ENCODE assay signal across 13 mouse cellular contexts in the genomic region with DNA sequence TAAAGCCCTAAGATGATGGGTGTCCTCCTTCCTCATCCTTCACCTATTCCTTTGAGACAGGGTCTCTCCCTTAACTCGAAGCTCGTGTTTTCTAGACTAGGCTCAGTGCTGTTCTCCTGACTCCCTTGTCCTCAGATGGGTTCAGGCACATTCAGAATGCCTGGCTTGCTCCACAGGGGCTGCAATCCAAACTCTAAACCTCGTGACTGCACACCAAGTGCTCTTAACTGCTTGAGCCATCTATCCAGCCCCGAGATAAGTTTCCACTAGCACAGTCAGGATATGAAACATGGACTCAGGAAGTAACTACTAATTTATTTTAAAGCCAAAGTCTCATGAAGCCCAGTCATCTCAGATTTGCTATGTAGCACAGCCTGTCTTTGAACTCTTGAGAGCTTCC. TPM values are rescaled to one million over a fixed set of nuclear protein-coding genes. Genes with fewer than 3 reads are reported as not detected.
DNase-seq lines count a peak whose midpoint lies in the region; ATAC-seq and TF ChIP-seq lines count a peak whose summit lies in the region.
"Had no signal": no experiment of that assay in that cellular context is flagged by ENCODE, and none has a peak within 500 bp of the region (broad histone marks: within the 10 kb centered on the region; RNA-seq: fewer than 3 reads in every experiment).

No protein-coding gene starts in this region.

- H3K9me3 ChIP-seq in hindbrain, embryonic 12.5 days (replicated peaks) = no peaks in the 10 kb centered on the region
- H3K9me3 ChIP-seq in hindbrain, embryonic 11.5 days (ENCODE audit: control insufficient read depth, low read length) = no peaks in the 10 kb centered on the region
- no peaks in the 10 kb centered on the region for H3K9me3 ChIP-seq in stomach, postnatal 0 days (ENCODE audit: control insufficient read depth, low read length)
- H3K9me3 ChIP-seq: heart, embryonic 15.5 days; limb, embryonic 13.5 days had no signal

- H3K4me2 ChIP-seq in hindbrain, embryonic 12.5 days (replicated peaks) = no peak overlapping the region
- no peak overlapping the region for H3K4me2 ChIP-seq in hindbrain, embryonic 11.5 days (replicated peaks; ENCODE audit: low read depth, low read length)
- no peak overlapping the region for H3K4me2 ChIP-seq in stomach, postnatal 0 days (replicated peaks; ENCODE audit: low read depth)
- H3K4me2 ChIP-seq: heart, embryonic 15.5 days; limb, embryonic 13.5 days had no signal

- DNase-seq in hindbrain, embryonic 11.5 days (ENCODE audit: low spot score) = no peak
- DNase-seq in urinary bladder, postnatal 14 days (ENCODE audit: low spot score) = peak; percentile 31
- DNase-seq in urinary bladder, postnatal 4 days (ENCODE audit: low spot score in 2 of 2) = no peak
- DNase-seq in lung, postnatal 36 days = peak; percentile 74
- DNase-seq in stomach, postnatal 0 days (ENCODE audit: low spot score) = no peak
- no peak for DNase-seq in right cerebral cortex, postnatal 10 days (ENCODE audit: low spot score in 2 of 2)
- no peak for DNase-seq in cerebellum, adult 9-11 months

- ATAC-seq in hindbrain, embryonic 12.5 days (ENCODE audit: low FRiP score) = no peak
- no peak for ATAC-seq in hindbrain, embryonic 11.5 days (ENCODE audit: low FRiP score)
- no peak for ATAC-seq in stomach, postnatal 0 days (ENCODE audit: low FRiP score, low TSS enrichment)
- ATAC-seq: intestine, embryonic 16.5 days had no signal

- peaks cover 14% of the 10 kb centered on the region for H3K36me3 ChIP-seq in hindbrain, embryonic 12.5 days
- no peaks in the 10 kb centered on the region for H3K36me3 ChIP-seq in hindbrain, embryonic 11.5 days (ENCODE audit: control insufficient read depth, insufficient read depth, low read length)
- no peaks in the 10 kb centered on the region for H3K36me3 ChIP-seq in stomach, postnatal 0 days (ENCODE audit: control insufficient read depth, insufficient read depth, low read length)
- H3K36me3 ChIP-seq: heart, embryonic 15.5 days had no signal

- H3K4me3 ChIP-seq in hindbrain, embryonic 12.5 days = no peak overlapping the region
- no peak overlapping the region for H3K4me3 ChIP-seq in hindbrain, embryonic 11.5 days (ENCODE audit: low read depth, low read length)
- no peak overlapping the region for H3K4me3 ChIP-seq in stomach, postnatal 0 days (ENCODE audit: low read depth, low read length)
- H3K4me3 ChIP-seq: erythroblast, embryonic 14.5 days; heart, embryonic 15.5 days; limb, embryonic 13.5 days had no signal

- H3K27me3 ChIP-seq in hindbrain, embryonic 12.5 days = no peaks in the 10 kb centered on the region
- H3K27me3 ChIP-seq in hindbrain, embryonic 11.5 days (ENCODE audit: control insufficient read depth, insufficient read depth, low read length) = no peaks in the 10 kb centered on the region
- no peaks in the 10 kb centered on the region for H3K27me3 ChIP-seq in stomach, postnatal 0 days (ENCODE audit: control insufficient read depth, insufficient read depth, low read length)
- H3K27me3 ChIP-seq: heart, embryonic 15.5 days; limb, embryonic 13.5 days had no signal

- H3K4me1 ChIP-seq in hindbrain, embryonic 12.5 days = peaks cover 29% of the 10 kb centered on the region
- peaks cover 3% of the 10 kb centered on the region; the same call in 1 of the 2 replicates for H3K4me1 ChIP-seq in hindbrain, embryonic 11.5 days (replicated peaks; ENCODE audit: control insufficient read depth, insufficient read depth, low read length)
- H3K4me1 ChIP-seq in stomach, postnatal 0 days (replicated peaks; ENCODE audit: control insufficient read depth, insufficient read depth) = no peaks in the 10 kb centered on the region

- H3K27ac ChIP-seq in hindbrain, embryonic 12.5 days = peak overlapping the region; percentile 71
- no peak overlapping the region for H3K27ac ChIP-seq in hindbrain, embryonic 11.5 days (ENCODE audit: low read depth, low read length)
- H3K27ac ChIP-seq in stomach, postnatal 0 days (replicated peaks) = peak overlapping the region; percentile 42; the same call in 1 of the 2 replicates
- H3K27ac ChIP-seq: limb, embryonic 13.5 days; macrophage had no signal

- no peak overlapping the region for H3K9ac ChIP-seq in hindbrain, embryonic 12.5 days
- no peak overlapping the region for H3K9ac ChIP-seq in hindbrain, embryonic 11.5 days (ENCODE audit: low read depth, low read length)
- no peak overlapping the region for H3K9ac ChIP-seq in stomach, postnatal 0 days (ENCODE audit: low read length)
- H3K9ac ChIP-seq: heart, embryonic 15.5 days had no signal

- TF ChIP-seq CTCF in stomach, postnatal 0 days (IDR thresholded peaks at IDR 0.05; ENCODE audit: low read depth) = no peak

- TF ChIP-seq EP300 in stomach, postnatal 0 days (optimal IDR thresholded peaks at IDR 0.05) = no peak

- 82% methylated on average over 4 of the region's 4 CpGs for WGBS in hindbrain, embryonic 12.5 days
- WGBS in hindbrain, embryonic 11.5 days = 86% methylated on average over 4 of the region's 4 CpGs
- WGBS in stomach, postnatal 0 days = 55% methylated on average over 4 of the region's 4 CpGs

RNA-seq across cellular contexts. Expression of a gene that starts 26.3 kb away (rescaled TPM):
- 15.8 and 16.1 TPM in 2 replicates for polyA plus RNA-seq in hindbrain, embryonic 12.5 days (2016; fragmentation: Nextera tagmentation; extraction: Ambion mirVana)
- polyA plus RNA-seq in hindbrain, embryonic 11.5 days (2014; fragmentation: Nextera tagmentation; extraction: Ambion mirVana) = 6.3 and 6.8 TPM in 2 replicates
- 3.4 and 4.1 TPM in 2 replicates for polyA plus RNA-seq in stomach, postnatal 0 days (2015; fragmentation: Nextera tagmentation; extraction: Ambion mirVana)

RNA-seq across cellular contexts. Expression of a gene that starts 27.3 kb away (rescaled TPM):
- polyA plus RNA-seq in hindbrain, embryonic 12.5 days (2016; fragmentation: Nextera tagmentation; extraction: Ambion mirVana) = 33.0 and 37.4 TPM in 2 replicates
- polyA plus RNA-seq in hindbrain, embryonic 11.5 days (2014; fragmentation: Nextera tagmentation; extraction: Ambion mirVana) = 43.1 and 45.5 TPM in 2 replicates
- polyA plus RNA-seq in stomach, postnatal 0 days (2015; fragmentation: Nextera tagmentation; extraction: Ambion mirVana) = 22.3 and 22.5 TPM in 2 replicates

RNA-seq across cellular contexts. Expression of a gene that starts 39.8 kb away (rescaled TPM):
- polyA plus RNA-seq in hindbrain, embryonic 12.5 days (2016; fragmentation: Nextera tagmentation; extraction: Ambion mirVana) = 8.3 and 8.4 TPM in 2 replicates
- 4.8 and 5.0 TPM in 2 replicates for polyA plus RNA-seq in hindbrain, embryonic 11.5 days (2014; fragmentation: Nextera tagmentation; extraction: Ambion mirVana)
- 2.5 and 2.6 TPM in 2 replicates for polyA plus RNA-seq in stomach, postnatal 0 days (2015; fragmentation: Nextera tagmentation; extraction: Ambion mirVana)

RNA-seq across cellular contexts. Expression of a gene that starts 55.1 kb away (rescaled TPM):
- 23.5 and 23.6 TPM in 2 replicates for polyA plus RNA-seq in hindbrain, embryonic 12.5 days (2016; fragmentation: Nextera tagmentation; extraction: Ambion mirVana)
- 16.7 and 20.7 TPM in 2 replicates for polyA plus RNA-seq in hindbrain, embryonic 11.5 days (2014; fragmentation: Nextera tagmentation; extraction: Ambion mirVana)
- 6.1 and 6.7 TPM in 2 replicates for polyA plus RNA-seq in stomach, postnatal 0 days (2015; fragmentation: Nextera tagmentation; extraction: Ambion mirVana)

RNA-seq across cellular contexts. Expression of a gene that starts 55.2 kb away (rescaled TPM):
- polyA plus RNA-seq in hindbrain, embryonic 12.5 days (2016; fragmentation: Nextera tagmentation; extraction: Ambion mirVana) = 30.2 and 34.3 TPM in 2 replicates
- 27.8 and 29.5 TPM in 2 replicates for polyA plus RNA-seq in hindbrain, embryonic 11.5 days (2014; fragmentation: Nextera tagmentation; extraction: Ambion mirVana)
- 8.0 and 9.7 TPM in 2 replicates for polyA plus RNA-seq in stomach, postnatal 0 days (2015; fragmentation: Nextera tagmentation; extraction: Ambion mirVana)

Comparison
In these comparisons a context has a peak if more than half of its experiments do, and no peak if none do; other contexts are left out.
1. DNase-seq: peak in urinary bladder, postnatal 14 days (single experiment) and lung, postnatal 36 days (single experiment); none in hindbrain, embryonic 11.5 days (single experiment), urinary bladder, postnatal 4 days (0 of 2), stomach, postnatal 0 days (single experiment), right cerebral cortex, postnatal 10 days (0 of 2) and cerebellum, adult 9-11 months (single experiment).